Mouse (Mus musculus): ENCODE measurements around the gene Tcea3.

Tcea3 gene

GRCm38 (mm10) chr4:136281097-136281496 is 33.6 kb downstream of the Tcea3 start:
- no peak for DNase-seq (ENCODE audit: low read depth, low spot score)

- DNase-seq (ENCODE audit: low read depth, low spot score) = no peak
These were observed 34.1 kb downstream of the Tcea3 start for GRCm38 (mm10) chr4:136281611-136282010.

GRCm38 (mm10) chr4:136282621-136283480 is 35.3 kb downstream of the Tcea3 start:
- no peak for DNase-seq (ENCODE audit: low read depth, low spot score)

- no peak for DNase-seq (ENCODE audit: low read depth, low spot score)
These were observed 36.3 kb downstream of the Tcea3 start for GRCm38 (mm10) chr4:136283783-136284182.

- DNase-seq (ENCODE audit: low read depth, low spot score) = no peak
These were observed 36.9 kb downstream of the Tcea3 start, which contains the start of gene Zfp46 for GRCm38 (mm10) chr4:136284455-136284854. Gene Zfp46 (plus strand): TSS chr4:136284683.

- no peak for DNase-seq (ENCODE audit: low read depth, low spot score)
These were observed 37.4 kb downstream of the Tcea3 start for GRCm38 (mm10) chr4:136284891-136285290.

GRCm38 (mm10) chr4:136285348-136285810 is 37.9 kb downstream of the Tcea3 start:
- DNase-seq (ENCODE audit: low read depth, low spot score) = peak; percentile 80

- DNase-seq (ENCODE audit: low read depth, low spot score) = peak; percentile 80
These were observed 38.4 kb downstream of the Tcea3 start for GRCm38 (mm10) chr4:136285811-136286371.

- no peak for DNase-seq (ENCODE audit: low read depth, low spot score)
These were observed 42.6 kb downstream of the Tcea3 start for GRCm38 (mm10) chr4:136289918-136290780.

- DNase-seq (ENCODE audit: low read depth, low spot score) = no peak
These were observed 43.5 kb downstream of the Tcea3 start for GRCm38 (mm10) chr4:136290781-136291595.

- no peak for DNase-seq (ENCODE audit: low read depth, low spot score)
These were observed 44.2 kb downstream of the Tcea3 start for GRCm38 (mm10) chr4:136291692-136292091.

- DNase-seq (ENCODE audit: low read depth, low spot score) = no peak
These were observed 48.4 kb downstream of the Tcea3 start for GRCm38 (mm10) chr4:136295941-136296340.

- DNase-seq (ENCODE audit: low read depth, low spot score) = no peak
These were observed 54.9 kb downstream of the Tcea3 start for GRCm38 (mm10) chr4:136302462-136302861.

- no peak for DNase-seq (ENCODE audit: low read depth, low spot score)
These were observed 56.7 kb downstream of the Tcea3 start for GRCm38 (mm10) chr4:136304181-136304580.

- no peak for DNase-seq (ENCODE audit: low read depth, low spot score)
These were observed 60.8 kb downstream of the Tcea3 start for GRCm38 (mm10) chr4:136308355-136308754.

- DNase-seq (ENCODE audit: low read depth, low spot score) = no peak
These were observed 62.3 kb downstream of the Tcea3 start for GRCm38 (mm10) chr4:136309780-136310179.

- peak; percentile 98 for DNase-seq (ENCODE audit: low read depth, low spot score)
These were observed 62.9 kb downstream of the Tcea3 start, which contains the start of gene Hnrnpr for GRCm38 (mm10) chr4:136310229-136311041. Gene Hnrnpr (plus strand): TSS chr4:136310942.

GRCm38 (mm10) chr4:136311042-136311999 is 63.8 kb downstream of the Tcea3 start:
- DNase-seq (ENCODE audit: low read depth, low spot score) = no peak

GRCm38 (mm10) chr4:136312616-136313015 is 65.1 kb downstream of the Tcea3 start:
- no peak for DNase-seq (ENCODE audit: low read depth, low spot score)
